Mouse (Mus musculus) layer of hippocampus, adult 9-10 months (tissue): ENCODE measurements around the gene Mtfr1l.
"Not testable (repeated sequence)": the region's sequence is repeated elsewhere in the genome, so short reads cannot be mapped to it uniquely, and the experiment has no call there.

ENCODE experiments used
- DNase-seq: peaks from one replicate; pipeline ENCODE4 v3.0.0; 2022; ENCODE audit warnings: low spot score

Mtfr1l gene

DNA sequence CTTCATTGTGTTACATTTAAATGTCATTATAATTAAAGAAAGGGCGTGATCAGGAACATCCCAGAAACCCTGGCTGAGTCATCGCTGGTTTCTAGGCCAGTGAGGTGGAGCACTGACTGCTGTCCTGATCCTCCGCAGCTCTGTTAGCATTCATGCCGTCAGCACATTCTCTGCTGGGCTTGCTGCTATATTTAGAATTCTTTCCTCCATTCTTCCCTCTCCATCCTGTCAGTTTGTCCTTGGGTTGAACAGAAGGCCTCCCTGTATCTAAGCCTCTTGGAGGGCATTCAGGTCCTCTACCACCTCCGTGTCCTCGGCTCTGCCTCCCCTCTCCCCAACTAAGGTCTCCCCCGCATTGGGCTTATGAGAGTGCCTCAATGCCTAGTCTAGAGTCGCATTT, 18.2 kb downstream of the Mtfr1l start:
- DNase-seq: no peak

DNA sequence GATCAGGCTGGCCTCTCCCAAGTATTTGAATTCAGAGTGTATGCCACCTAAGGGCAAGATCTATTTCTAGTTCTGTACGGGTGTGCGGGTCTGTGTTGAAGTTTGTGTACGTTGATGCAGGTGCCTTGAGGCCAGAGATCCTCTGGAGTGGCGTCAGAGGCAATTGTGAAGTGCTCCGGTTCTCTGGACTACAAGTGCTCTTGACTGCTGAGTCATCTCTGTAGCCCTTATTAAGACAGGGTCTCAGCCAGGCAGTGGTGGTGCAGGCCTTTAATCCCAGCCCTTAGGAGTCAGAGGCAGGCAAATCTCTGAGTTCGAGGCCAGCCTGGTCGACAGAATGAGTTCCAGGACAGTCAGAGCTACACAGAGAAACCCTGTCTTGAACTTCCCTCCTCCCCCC, 19.6 kb downstream of the Mtfr1l start:
- DNase-seq: no peak

DNA sequence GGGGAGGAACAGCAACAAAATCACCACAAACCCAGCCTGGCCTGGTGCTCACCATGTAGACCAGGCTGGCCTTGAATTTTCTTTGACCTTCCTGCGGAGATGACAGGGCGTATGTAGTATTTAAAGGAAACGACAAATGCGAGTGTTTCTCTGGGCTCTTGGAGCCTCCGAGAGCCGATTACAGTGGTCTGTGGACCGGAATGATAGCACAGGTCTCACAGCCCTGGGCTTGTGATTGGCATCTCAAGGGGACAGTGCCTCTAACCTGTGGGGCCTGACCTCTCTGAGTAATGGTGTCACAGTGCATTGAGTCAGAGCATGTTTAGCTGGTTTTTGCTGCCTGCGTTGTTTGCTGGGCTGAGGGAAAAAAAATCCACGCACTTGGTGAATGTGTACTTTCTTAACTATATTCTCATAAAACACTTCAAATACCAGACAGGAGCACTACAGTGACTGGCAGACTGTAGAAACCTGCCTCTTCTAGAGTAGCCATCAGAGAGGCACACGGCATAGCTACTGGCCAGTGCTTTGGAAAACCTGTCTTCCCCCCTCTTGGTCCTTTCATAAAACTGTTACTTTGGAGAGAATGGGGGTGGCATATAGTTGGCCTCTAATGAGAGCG, 20.8 kb downstream of the Mtfr1l start:
- no peak for DNase-seq

DNA sequence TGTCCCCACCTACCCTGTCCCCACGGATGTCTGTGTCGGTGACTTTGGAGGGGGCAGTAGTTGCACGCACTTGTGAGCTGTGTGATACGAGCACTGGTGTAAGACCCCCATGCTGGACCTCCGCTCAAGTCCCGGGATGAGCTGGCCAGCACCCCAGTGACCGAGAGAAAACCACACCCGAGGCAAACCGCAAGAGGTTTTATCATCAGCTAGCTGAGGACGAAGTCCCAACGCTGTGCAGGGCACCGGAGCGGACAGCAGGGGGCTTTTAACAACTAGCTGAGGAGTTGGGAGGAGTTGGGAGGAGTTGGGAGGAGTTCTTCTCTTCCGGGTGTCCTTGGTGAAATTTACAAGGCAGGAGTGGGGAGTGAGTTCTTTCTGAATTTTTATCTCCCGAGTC, 22.4 kb downstream of the Mtfr1l start:
- no peak for DNase-seq

DNA sequence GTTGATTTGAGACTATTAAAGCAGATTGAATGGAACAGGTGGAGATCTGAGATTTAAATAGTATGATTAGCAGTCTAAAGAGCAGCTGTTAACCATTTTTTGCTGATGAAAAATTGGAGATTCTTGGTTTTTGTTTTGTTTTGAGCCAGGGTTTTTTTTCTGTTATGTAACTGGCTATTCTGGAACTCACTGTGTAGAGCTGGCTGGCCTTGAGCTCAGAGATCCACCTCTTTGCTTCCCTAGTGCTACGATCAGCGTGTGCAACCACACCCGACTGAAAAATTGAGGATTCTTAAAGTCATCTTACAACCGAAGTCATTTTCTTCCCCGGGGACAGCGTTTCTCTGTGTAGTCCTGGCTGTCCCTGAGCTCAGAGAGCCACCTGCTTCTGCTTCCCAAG, 23.5 kb downstream of the Mtfr1l start:
- DNase-seq: no peak

DNA sequence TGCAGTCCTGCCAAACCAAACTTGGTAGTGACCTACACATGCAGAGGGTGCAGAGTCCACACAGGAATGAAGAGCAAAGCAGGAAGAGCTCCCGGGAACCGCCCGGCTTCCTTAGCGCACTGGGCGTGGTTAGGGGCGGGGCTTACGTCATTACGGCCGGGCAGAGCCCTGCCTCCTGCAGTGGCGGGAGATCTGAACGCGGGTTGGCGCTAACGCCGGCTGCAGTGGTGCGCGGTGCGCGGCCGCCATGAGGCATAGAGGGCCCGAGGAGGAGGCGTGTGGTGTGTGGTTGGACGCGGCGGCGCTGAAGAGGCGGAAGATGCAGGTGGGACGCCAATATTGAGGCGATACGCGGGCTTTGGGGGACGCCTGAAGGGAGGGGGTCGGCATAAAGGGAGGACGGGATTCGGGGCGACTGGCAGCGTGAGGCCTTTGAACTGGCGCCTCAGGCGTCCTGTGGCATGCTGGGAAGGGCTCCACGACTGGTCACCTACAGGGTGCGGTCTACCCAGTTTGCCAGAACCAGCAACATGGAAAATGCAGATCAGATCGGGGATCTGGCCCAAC, 24.3 kb downstream of the Mtfr1l start, which contains the start of gene Aunip:
Aunip (plus strand) TSS at position 155 of the 567 bp plus-strand sequence.
- DNase-seq: no peak

DNA sequence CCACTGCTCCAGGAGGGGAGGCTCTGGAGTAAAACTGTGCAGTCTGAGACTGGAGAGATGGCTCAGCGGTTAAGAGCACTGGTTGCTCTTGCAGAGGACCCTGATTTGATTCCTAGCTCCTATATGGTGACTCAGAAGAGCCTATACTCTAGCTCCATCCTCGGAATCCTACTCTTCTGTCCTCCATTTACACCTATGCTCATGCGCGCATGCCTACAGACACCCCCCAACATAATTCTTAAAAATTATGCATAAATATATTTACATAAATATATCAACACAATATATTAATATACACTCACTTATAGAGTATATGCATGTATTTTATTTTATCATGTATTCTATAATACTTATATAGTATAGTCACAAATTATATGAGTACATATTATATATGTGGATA, 24.8 kb downstream of the Mtfr1l start:
- DNase-seq: no peak

DNA sequence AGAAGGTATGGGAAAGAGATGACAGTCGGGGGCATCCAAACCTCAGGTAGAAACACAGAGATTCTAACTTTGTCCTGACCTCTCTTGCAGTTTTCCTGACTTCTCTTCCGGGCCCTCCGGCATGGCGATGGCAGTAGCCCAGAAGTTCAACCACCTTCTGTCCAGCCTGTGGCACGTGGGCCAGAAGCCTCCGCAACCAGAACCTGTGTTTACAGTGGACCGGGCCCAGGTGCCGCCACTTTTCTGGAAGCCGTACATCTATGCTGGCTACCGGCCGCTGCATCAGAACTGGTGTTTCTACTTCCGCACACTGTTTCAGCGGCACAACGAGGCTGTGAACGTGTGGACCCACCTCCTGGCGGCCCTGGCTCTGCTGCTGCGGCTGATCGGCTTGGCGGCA, 28.5 kb downstream of the Mtfr1l start:
- no peak for DNase-seq

DNA sequence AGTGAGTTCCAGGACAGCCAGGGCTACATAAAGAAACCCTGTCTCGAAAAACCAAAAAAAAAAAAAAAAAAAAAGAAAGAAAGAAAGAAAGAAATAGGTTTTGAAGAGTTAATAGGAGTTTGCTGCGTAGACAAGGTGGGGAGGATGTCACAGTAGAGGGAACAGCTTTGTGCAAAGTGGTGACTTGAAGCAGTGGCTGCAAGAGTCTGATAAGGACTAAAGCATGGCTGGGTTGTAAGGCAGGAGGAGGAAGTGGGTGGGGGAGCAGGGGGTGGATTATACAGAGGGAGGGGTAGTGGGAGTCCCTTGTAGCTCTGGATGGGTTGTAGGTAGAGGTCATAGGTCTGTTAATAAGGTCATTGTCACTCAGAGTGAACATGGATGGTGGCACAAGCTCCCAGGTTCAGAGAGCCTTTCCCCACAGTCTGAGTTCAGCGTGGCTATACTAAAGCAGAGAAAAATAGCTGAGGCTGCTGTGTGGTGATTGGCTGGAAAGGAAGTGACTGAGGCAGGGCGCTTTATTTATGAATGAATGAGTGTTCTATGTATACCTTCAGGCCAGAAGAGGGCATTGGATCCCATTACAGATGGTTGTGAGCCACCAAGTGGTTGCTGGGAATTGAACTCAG, 29.1 kb downstream of the Mtfr1l start:
- no peak for DNase-seq

DNA sequence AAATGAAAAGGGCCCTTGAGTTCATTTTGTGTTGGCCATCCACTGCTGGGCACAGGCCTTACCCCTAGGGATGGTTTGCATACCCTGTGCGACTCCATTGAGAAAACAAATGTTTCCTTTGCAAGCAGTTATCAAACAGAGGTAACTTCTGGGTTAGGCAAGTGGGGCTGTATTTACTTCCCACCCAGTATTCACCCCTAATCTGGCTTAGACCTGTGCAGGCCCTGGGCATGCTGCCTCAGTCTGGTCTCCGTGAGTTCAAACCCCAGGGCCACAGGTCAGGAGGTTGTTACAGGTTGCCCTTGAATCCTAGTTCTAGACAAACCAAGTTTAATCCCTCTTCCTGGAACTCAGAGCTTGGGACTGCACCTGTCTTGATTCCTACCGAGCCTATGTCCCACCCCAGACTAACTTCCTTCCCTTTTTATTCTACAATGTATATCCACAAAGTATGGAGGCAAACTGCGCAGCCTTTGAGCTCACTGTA, 29.8 kb downstream of the Mtfr1l start:
- no peak for DNase-seq

DNA sequence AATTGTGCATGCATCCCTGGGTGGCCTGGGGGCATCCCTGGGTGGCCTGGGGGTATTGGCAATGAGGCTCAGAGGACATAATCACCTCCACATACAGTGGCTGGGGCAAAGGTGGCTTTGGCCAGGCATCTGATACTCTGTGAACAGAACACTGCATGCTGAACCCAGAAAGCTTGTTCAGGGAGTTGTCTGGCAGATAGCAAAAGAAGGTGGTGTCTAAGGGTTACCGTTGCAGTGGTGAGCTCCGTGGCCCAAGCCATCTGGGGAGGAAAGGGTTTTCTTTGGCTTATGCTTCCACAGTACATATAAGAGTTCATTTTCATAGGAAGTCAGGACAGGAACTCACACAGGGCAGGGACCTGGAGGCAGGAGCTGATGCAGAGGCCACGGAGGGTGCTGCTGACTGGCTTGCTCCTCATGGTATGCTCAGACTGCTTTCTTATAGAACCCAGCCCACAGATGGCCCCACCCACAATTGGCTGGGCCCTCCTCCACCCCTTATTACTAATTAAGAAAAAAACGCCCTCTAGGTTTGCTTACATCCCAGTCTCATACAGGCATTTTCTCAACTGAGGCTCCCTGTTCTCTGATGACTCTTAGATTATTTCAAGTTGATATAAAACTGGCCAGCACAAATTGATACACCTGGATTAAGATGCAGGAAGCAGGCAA, 31.4 kb downstream of the Mtfr1l start:
- no peak for DNase-seq

DNA sequence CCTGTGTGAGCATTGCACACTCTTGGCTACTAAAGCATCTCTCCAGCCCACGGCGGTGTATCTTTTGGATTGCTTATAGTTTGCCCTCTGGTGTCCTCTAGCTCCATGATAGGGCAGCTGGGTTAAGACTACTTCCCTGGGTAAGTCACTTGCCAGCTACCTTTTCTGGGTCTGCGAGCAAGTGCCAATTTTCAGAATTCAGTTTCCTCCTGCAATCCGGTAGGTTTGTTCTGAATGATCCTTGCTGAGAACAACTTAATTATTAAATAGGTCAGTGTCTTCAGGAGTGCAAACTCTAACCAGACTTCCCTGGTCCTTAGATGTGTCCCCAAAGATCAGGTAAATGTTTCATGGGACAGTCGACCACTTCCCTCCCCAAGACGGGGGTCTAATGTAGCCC, 34.1 kb downstream of the Mtfr1l start:
- DNase-seq: no peak

DNA sequence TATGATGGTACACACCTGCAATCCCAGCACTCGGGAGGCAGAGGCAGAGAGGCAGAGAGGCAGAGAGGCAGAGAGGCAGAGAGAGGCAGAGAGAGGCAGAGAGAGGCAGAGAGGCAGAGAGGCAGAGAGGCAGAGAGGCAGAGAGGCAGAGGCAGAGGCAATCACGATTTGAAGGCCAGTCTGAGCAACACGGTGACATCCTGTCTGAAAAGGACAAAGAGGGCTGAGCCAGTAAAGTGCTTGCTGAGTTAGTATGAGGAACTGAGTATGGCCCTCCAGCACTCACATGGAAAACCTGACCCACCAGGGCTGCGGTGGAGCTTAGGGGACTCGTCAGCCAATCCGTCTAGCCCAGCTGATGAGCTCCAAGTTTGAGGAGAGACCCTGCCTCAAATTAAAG, 36.2 kb downstream of the Mtfr1l start:
- DNase-seq: not testable (repeated sequence)

DNA sequence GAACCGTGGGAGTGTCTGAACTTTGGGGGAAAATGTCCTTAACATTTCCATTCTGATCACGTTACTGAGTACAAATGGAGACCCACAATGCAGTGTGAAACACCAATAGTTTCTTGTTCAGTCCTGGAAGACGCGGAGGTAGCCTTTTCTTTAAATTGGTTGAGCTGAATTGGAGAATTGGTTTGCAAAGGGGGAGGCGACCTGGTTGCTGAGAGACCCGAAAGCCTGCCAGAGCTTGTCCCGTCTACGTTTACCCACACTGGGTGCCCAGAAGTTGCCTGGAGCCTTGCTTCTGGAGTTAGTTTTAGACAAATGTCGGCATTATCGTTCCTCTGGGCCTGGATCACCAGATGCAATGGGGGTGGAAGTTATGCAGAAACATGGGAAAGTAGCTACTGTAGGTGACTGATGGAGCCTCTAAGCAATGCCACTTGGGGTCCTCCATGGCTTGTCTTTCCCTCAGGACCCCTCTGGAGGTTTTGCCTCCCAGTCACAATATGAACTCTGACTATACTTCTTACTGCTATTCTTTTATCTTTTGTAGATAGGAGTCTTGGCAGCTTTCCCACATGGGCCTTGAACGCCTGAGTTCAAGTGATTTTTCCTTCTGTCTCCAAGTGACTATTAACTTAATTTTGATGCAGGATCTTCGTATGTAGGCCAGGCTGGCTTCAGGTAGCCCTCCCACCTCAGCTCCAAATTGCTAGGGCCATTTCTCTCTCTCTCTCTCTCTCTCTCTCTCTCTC, 37.0 kb downstream of the Mtfr1l start:
- no peak for DNase-seq

DNA sequence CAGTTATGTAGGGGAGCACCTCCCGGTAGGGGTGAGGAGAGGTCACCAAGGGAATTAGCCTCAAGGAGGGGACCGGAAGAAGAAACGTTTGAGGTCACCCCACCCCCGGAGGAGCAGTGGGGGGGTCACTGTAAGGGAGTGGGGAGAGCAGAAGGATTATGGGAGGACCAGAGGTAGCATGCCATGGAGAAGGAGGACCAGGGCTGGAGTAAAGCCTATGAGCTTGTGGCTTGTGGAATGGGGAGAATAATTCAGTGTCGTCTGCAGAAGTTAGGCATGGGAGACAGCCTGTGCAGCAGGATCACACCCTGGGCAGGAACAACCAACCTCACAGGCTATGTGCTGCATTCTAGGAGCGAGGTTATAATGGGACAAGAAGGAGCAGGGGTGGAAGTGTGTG, 38.0 kb downstream of the Mtfr1l start:
- no peak for DNase-seq

DNA sequence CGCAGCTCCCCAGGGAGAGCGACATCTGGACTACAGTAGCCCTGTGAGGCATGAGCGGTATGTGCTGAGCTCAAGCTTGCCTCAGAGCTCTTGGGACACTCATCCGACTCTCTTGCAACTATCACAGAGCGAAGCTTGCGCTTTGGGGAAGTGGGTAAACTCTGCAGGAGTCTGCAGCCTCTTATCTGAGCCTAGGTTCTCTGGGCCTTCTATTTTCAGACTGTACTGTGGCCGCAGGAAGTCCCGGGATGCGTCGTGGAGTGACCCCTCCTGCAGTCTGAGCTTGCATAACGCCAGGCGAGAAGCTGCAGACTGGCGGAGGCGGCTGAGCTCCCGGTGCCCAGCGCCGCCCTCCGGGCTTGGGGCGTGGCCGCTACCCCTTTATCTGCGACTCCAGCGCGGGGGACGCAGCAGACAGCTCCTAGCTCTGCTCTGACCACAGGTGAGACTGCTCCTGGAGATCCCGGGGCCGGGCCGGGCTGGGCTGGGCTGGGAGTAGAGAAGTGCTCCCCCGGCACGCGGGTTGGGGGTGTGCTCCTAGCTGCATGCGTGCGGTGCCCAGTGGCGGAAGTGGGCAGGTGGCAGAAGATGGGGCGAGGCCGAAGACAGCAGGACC, 38.5 kb downstream of the Mtfr1l start, which contains the start of gene Paqr7:
Paqr7 (plus strand) TSS at position 103 of the 616 bp plus-strand sequence.
- DNase-seq: no peak

DNA sequence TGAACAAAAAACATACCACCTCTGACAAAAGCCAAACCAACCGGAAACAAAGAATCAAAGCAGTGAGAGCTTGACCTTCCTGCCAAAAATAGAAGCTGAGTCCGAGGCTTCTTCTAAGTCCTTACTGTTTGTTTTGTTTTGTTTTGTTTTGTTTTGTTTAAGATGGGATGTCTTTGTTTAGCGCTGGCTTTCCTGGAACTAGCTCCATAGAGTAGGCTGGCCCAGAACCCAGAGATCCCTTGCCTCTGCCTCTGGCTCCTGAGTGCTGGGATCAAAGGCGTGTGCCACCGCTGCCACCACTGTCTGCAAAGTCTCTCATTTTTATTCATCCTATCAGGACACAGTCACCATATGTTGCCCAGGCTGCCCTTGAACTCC, 39.7 kb downstream of the Mtfr1l start:
- no peak for DNase-seq

DNA sequence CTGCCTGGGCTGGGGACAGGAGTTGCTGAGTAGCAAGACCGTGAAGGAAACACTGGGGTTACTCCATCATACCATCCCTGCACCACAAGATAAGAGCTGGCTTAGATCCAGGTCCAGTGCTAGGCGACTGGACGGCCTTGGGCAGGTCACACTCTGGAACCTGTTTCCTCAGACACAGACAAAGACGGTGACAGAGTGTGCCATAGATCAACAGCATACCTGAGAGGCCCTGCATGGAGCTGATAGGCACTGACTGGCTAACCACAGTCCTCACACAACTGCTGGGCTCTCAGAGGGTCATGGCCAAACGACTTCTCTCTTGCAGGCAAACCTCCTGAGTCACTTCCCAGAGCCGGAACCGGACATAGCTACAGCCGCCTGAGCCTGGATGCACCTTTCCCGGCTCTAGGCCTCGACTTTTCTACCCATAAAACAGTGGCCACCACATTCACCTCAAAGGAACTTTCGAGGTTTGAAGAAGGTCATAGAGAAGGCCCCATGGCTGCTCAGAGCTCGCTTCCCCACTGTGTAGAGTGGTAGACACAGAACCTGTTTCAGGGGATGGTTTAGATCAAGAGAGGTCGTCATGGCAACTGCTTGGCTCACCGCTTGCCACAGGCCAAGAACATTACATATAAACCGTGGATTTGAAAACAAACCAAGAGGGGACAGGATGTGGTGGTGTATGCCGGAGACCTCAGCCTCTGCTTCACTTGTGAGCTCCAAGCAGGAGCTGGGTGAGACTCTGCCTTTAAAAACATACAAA, 40.2 kb downstream of the Mtfr1l start:
- DNase-seq: no peak

DNA sequence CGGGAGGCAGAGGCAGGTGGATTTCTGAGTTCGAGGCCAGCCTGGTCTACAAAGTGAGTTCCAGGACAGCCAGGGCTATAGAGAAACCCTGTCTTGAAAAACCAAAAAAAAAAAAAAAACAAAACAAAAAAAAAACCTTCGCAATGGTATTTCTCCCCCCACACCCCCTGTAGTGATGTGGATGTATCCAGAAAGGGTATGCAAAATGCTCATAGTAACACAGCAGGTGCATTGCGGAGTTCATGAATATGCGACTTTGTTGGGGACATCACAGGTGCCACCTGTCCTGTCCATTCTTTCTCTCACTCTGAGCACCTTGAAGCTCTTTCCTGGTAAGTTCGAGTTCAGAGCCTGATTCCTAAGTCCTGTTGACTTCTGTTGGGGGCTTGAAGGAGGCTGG, 41.0 kb downstream of the Mtfr1l start:
- not testable (repeated sequence) for DNase-seq

DNA sequence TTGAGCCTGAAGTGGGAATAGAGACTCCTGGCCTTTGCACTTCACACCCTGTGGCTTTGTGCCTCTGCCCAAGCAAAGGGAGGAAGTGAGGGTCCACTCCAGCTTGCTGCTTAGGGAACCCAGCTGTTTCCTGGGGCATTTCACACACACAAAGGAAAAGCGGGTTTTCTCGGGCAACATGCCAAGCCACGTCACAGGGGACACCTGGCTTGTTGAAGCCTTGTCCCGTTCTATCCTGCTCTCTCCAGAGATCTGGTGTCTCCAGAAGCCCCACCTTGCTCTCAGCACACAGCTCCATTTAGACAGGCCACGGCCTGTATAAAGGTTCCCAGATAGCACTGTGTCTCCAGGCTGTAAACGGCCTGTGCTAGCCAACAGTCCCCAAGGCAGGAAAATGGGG, 43.5 kb downstream of the Mtfr1l start:
- no peak for DNase-seq
